Mouse (Mus musculus): ENCODE measurements around the gene Slc6a2. TPM values are rescaled to one million over a fixed set of nuclear protein-coding genes. Genes with fewer than 3 reads are reported as not detected.

Slc6a2 gene
- 5.5 and 10.4 TPM in 2 replicates for total RNA-seq (2021)
- long read RNA-seq, partial matches to known transcripts, result 0 of 12 reads
- long read RNA-seq, other reads (novel, unspliced or antisense), result 12 of 12 reads

DNA sequence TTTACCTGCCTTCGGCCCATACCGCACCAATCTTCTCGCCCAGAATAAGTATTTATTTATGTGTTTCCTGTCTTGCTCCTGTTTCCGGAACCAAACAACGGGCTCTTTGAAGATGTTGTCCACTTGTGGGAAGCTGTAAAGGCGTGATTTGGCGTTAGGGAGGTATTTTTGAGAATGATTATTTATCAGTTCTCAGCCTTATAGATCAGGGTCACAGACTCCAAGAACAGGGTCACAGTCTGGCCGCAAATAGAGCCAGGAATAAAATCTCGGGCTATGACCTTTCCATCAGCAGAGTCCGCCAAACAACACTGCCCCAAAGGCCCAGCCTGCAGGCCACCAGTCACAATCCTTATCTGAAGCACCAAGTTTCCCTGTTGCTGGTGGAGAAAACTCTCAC lies at the start of gene Slc6a2:
Slc6a2 (plus strand) TSS at position 301 of the 400 bp plus-strand sequence.
- no peak for DNase-seq

DNA sequence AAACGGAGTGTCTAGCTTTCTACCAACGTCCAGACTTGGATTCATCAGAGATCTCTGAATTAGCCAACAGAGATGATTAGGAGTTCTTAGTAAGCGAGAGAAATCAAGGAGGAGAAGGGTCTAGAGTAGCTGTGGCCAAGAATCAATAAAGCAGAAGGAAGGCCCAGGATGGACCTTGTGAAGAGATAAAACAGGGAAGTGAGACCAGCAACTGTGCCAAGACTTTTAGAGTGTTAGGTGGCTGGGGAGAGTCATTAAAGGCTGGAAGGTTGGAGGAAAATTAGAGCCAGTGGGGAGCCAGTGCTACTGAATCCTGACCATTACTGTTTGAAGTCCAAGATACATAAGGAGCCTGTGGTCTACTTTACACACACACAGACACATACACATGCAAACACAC lies 48.4 kb upstream of the Slc6a2 start:
- no peak for DNase-seq

GRCm38 (mm10) chr8:92913396-92913795 lies 46.5 kb upstream of the Slc6a2 start:
- DNase-seq, result no peak

GRCm38 (mm10) chr8:92916082-92916481 lies 43.8 kb upstream of the Slc6a2 start:
- DNase-seq, result no peak

GRCm38 (mm10) chr8:92921768-92922167 lies 38.1 kb upstream of the Slc6a2 start:
- DNase-seq, result no peak

DNA sequence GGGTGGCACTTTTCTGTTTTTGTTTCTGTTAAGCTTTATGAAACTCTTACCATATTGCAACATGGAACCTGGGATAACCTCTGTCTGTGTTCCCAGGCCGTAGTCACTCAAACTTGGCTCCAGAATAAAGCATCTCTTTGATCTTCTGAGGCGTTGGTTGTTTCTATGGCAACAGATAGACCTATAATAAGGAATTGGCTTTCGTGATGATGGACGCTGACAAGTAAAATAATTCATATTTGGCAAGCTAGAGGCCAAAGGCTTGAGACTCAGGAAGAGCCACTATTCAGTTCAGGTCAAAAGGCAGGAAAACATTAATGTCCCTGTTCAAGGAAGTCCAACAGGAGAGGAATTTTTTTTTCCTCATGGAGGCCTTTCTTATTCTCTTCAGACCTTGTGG lies 30.9 kb upstream of the Slc6a2 start:
- no peak for DNase-seq

- DNase-seq, result no peak
Observed at GRCm38 (mm10) chr8:92938056-92938455, 21.8 kb upstream of the Slc6a2 start.

DNA sequence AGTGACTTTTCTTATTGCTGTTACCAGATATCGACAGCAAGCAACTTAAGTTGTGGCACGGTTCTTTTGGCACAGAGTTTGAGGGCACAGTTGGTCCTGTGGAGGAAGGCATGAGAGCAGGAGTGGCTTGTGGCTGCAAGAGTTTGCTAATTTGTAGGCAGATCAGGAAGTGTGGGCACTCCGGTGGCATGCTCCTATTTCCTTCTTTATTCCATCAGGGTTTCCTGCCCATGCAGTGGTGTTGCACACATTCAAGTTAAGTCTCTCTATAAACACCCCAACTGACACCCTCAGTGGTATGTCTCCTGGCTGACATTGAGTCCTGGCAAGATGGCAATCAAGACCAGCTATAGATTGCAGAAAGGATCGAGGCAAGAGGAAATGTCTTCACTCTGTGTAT lies 10.8 kb upstream of the Slc6a2 start:
- DNase-seq, result no peak

DNA sequence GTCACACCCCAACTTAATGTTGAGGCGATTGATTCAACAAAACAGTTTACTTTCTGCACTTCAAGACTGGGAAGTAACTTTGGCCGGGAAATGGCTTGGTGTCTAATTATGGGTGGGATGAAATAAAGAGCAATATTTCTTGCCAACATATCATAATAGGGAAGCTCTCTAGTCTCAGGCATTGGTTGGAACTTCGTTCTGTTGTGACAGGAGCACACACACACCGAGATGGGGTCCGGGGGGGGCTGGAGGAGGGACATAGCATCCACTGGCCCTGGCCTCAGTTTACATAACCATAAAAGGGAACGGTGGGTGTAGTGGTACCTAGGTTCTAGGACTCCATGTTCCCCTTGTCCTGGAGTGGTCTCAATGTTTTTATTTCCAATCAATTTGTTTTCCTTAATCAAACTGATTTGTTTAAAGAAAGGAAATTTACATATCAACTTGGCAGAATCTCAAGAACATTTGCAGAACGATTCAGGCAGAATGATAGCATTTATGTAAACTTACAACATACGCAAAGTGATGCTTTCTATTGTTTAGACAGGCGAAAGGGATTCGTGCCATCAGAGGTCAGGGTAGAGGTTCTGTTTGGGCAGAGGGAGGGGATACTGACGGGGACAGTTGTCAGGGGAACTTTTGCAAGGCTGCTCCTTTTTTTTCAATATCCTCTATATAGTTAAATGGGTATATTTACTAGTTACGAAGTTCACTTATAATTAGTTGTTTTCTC lies 9.1 kb upstream of the Slc6a2 start:
- DNase-seq, result no peak

DNA sequence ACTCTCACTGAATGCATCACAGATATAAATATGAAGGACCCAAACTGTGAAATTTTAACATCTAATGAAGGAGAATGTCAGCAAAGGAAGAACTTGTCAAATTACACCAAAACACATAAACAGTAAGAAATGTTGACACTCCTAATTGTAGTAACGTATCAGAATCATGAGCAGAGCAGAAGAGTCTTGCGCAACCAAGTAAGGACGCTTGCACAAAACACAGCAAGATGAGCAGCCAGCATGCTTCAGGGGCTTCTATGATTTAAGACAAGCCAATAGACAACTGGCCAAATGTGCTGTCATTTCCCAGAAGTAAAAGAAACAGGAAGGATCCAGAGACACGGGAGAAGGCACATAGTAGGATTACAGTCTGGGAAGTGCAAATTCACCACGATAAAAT lies 5.8 kb upstream of the Slc6a2 start:
- no peak for DNase-seq

DNA sequence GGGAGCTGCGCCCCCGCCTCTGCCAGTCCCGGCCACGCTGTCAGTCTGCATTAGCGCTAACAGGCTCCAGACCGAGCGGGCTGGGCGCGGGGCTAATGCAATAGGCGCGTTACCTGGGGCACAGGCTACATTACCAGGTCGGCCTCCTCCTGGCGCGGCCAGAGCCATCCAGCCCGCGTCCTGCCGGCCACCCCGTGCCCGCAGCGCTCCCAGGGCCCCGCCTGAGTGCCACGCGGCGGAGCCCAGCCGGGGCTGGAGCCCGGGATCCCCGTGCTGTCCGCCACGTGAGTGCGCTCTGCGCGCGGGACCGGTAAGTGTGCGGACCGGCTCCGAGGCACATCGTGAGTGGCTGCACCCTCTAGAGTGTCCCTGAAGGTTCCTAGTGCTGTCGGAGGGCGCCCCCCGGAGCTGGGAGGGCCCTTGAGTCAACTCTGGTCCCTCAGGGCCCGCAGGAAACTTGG lies 602 bp downstream of the Slc6a2 start:
- DNase-seq, result peak; percentile 14

- DNase-seq, result no peak
Observed at GRCm38 (mm10) chr8:92961088-92961487, 1.2 kb downstream of the Slc6a2 start.

GRCm38 (mm10) chr8:92964556-92964955 lies 4.7 kb downstream of the Slc6a2 start:
- DNase-seq, result no peak

DNA sequence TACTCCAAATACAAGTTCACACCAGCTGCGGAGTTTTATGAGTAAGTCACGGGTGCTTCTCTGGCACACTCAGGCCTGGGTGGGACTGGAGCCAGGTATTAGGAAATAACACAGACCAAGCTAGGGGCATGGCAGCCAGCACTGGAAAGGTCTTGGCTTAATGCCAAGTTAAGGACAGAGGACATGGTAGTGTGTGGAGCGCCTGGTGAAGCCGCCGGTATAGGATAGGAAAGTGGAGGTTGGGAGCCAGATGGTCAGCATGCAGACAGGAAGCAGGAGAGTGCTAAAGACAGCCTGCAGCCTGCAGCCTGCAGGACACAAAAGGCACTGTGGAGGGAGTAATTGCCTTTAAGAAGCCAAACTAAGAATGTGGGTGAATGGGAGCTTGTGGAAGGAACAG lies 13.1 kb downstream of the Slc6a2 start:
- peak; percentile 70 for DNase-seq

DNA sequence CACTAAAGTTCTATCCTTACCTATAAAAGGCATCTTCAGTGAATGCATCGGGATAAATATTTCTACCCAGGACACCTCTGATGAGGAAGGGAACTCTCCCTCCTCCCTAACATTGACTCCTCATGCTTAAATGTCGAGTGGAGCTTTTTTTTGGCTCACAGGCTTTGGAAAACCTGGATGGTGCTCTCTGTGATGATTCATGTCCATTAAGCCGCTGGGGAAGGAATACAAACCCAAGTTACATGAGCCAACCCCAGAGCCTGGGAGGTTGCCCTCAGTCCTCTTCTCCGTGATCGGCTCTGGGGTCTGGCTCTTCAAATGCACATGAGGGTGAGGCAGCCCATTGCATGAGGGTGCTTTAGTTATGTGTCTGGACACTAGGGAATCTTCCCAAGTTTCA lies 16.8 kb downstream of the Slc6a2 start:
- no peak for DNase-seq

DNA sequence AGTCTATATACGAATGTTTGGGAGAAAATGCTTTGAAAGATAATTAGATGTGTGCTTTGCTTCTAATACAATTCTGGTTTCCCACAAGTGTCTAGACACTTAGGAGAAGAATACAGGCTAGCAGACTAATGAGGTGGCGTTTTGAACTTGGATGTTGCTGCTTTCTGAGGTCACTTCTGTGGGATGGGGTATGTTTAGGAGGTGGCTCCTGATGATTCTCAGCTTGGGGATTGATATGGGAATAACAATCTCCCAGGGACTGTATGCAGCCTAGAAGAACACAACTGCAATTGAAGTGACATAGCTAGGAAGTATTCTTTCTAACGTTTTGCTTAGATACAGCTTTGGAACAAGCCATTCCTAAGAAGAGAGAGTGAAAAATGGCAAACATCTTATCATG lies 22.6 kb downstream of the Slc6a2 start:
- DNase-seq, result no peak

- no peak for DNase-seq
Observed at GRCm38 (mm10) chr8:92984376-92984775, 24.5 kb downstream of the Slc6a2 start.

DNA sequence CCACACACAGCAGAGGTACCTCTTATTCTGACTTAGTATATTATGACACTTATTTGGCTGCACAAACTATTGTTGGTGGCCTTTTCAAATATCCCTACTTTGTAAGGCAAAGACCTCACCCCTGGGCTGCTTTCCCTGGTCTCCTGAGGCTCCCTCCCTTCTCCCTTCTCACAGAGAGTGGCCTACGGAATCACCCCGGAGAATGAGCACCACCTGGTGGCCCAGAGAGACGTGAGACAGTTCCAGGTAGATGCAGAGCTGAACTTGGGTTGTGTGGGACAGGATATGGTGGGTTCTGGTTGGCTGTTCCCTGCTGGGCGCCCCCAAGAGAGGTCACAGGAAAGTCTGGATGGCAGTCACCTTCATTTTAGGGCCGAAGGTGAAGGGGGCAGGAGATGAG lies 37.0 kb downstream of the Slc6a2 start:
- DNase-seq, result peak; percentile 55

- DNase-seq, result no peak
Observed at GRCm38 (mm10) chr8:92998600-92998999, 38.7 kb downstream of the Slc6a2 start.

DNA sequence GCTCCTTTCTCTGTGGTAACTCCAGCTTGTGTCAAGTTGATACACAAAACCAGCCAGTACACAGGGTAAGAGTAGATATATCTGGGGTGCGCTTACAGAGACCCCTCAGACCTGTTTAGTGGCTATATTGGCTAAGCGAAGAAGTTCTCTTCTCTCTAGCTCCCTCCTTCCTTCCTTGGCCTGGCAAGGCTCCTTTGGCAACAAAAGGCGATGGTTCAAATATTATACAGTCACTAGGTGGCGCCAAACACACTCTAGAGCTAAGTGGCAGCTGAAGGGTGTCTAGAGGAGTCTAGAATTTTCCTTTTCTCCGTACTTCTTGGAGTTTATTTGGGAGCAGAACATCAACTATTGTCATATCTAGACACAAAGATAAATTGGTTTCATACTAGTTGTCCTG lies 50.4 kb downstream of the Slc6a2 start:
- peak; percentile 12 for DNase-seq

DNA sequence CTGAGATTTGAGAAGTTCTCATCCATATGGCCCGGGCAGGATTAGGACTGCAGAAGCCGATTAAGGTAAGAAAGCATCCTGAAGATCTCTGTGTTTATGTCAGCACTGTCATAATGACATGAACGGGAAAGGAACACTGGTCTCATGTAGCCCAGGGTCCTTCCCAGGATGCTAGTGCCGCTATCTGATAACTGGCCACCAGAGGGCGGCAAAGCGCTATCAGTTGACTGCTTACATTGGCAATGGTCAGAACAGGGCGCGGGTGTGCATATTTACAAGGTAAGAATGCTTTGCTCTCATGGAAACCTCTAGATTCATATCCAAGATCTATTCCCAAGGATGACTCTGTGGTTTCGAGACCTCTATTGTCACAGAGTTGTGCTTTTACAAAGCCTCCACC lies 51.6 kb downstream of the Slc6a2 start:
- DNase-seq, result peak; percentile 85

DNA sequence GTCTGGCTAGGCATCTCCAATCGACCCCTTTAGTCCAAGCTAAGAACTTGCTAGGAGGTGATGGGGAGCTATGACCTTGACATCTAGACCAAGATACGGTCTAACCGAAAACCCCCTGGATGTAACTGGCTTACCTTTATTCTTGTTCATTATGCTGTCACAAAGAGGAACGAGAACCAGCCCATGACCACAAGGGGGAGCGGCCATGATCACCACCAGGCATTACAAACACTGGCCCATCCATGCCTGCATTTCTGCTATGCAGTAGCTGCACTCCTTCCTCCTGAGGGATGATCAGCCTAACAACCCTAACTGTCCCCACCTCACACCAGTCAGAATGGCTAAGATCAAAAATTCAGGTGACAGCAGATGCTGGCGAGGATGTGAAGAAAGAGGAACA lies 52.3 kb downstream of the Slc6a2 start:
- DNase-seq, result no peak

GRCm38 (mm10) chr8:93014300-93014699 lies 54.4 kb downstream of the Slc6a2 start:
- no peak for DNase-seq

DNA sequence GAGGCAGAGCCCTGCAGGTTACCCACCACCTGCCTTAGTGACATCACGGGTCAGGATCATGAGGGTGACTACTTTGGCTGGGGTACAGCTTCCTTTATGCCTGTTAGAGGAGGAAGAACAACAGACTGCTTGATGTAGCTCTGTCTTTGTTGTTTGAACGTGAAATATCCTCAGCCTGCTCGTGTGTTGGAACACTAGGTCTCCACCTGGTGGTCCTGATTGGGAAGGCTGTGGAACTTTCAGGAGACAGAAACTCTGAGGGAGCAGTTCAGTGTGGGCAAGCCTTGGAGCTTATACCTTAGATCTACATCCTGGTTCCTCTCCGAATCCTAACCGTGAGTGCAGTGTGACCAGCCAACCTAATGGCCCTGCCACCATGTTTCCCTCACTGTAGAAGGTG lies 61.9 kb downstream of the Slc6a2 start:
- no peak for DNase-seq
